Mouse (Mus musculus): ENCODE results near the gene Mrpl58. TPM values are rescaled to one million over a fixed set of nuclear protein-coding genes. Genes with fewer than 3 reads are reported as not detected.

Mrpl58 gene
- polyA plus RNA-seq (2012; rRNA removed): 13.9 and 18.0 TPM in 2 replicates

- H3K27me3 ChIP-seq (ENCODE audit: control insufficient read depth, insufficient read depth, low read length): no peaks in the 10 kb centered on the region
- peaks cover 16% of the 10 kb centered on the region for H3K4me1 ChIP-seq (ENCODE audit: control insufficient read depth, insufficient read depth, low read length)
- peak within 1 kb of the TSS; percentile 94 for H3K27ac ChIP-seq (ENCODE audit: control insufficient read depth, insufficient read depth, low read depth, low read length)
- no peaks in the 10 kb centered on the region for H3K36me3 ChIP-seq (ENCODE audit: control insufficient read depth, insufficient read depth, low read length)
- H3K4me3 ChIP-seq (ENCODE audit: control insufficient read depth, low read depth, low read length): peak within 1 kb of the TSS; percentile 98
- TF ChIP-seq CTCF (IDR thresholded peaks at IDR 0.05; ENCODE audit: control insufficient read depth, insufficient read depth, insufficient replicate concordance, low read depth, low read length) (no peak), POLR2A (IDR thresholded peaks at IDR 0.05; ENCODE audit: control insufficient read depth, low read depth, low read length) (peak; percentile 33; the same call in 1 of the 2 replicates)
These were observed at the start of gene Mrpl58 for GRCm38 (mm10) chr11:115403338-115404124. TSS of gene Mrpl58 (plus strand) at chr11:115403752.

- Histone ChIP-seq H3K4me1 (ENCODE audit: control insufficient read depth, insufficient read depth, low read length) (peaks cover 4% of the 10 kb centered on the region), H3K36me3 (ENCODE audit: control insufficient read depth, insufficient read depth, low read length) (no peaks in the 10 kb centered on the region), H3K4me3 (ENCODE audit: control insufficient read depth, low read depth, low read length) (no peak overlapping the region), H3K27me3 (ENCODE audit: control insufficient read depth, insufficient read depth, low read length) (no peaks in the 10 kb centered on the region), H3K27ac (ENCODE audit: control insufficient read depth, insufficient read depth, low read depth, low read length) (no peak overlapping the region)
- TF ChIP-seq POLR2A (IDR thresholded peaks at IDR 0.05; ENCODE audit: control insufficient read depth, low read depth, low read length) (no peak), CTCF (IDR thresholded peaks at IDR 0.05; ENCODE audit: control insufficient read depth, insufficient read depth, insufficient replicate concordance, low read depth, low read length) (peak; percentile 96)
These were observed 49.4 kb upstream of the Mrpl58 start for GRCm38 (mm10) chr11:115354183-115354582.

- TF ChIP-seq POLR2A (IDR thresholded peaks at IDR 0.05; ENCODE audit: control insufficient read depth, low read depth, low read length) (no peak), CTCF (IDR thresholded peaks at IDR 0.05; ENCODE audit: control insufficient read depth, insufficient read depth, insufficient replicate concordance, low read depth, low read length) (no peak)
- H3K36me3 ChIP-seq (ENCODE audit: control insufficient read depth, insufficient read depth, low read length): no peaks in the 10 kb centered on the region
- no peaks in the 10 kb centered on the region for H3K27me3 ChIP-seq (ENCODE audit: control insufficient read depth, insufficient read depth, low read length)
- H3K4me1 ChIP-seq (ENCODE audit: control insufficient read depth, insufficient read depth, low read length): peaks cover 4% of the 10 kb centered on the region
- no peak overlapping the region for H3K27ac ChIP-seq (ENCODE audit: control insufficient read depth, insufficient read depth, low read depth, low read length)
- no peak overlapping the region for H3K4me3 ChIP-seq (ENCODE audit: control insufficient read depth, low read depth, low read length)
These were observed 45.1 kb upstream of the Mrpl58 start for GRCm38 (mm10) chr11:115358468-115358867.

- Histone ChIP-seq H3K4me3 (ENCODE audit: control insufficient read depth, low read depth, low read length) (no peak overlapping the region), H3K27ac (ENCODE audit: control insufficient read depth, insufficient read depth, low read depth, low read length) (no peak overlapping the region), H3K27me3 (ENCODE audit: control insufficient read depth, insufficient read depth, low read length) (no peaks in the 10 kb centered on the region)
These were observed 44.3 kb upstream of the Mrpl58 start for GRCm38 (mm10) chr11:115359293-115359692.

GRCm38 (mm10) chr11:115359726-115360125 is 43.8 kb upstream of the Mrpl58 start:
- Histone ChIP-seq H3K27me3 (ENCODE audit: control insufficient read depth, insufficient read depth, low read length) (no peaks in the 10 kb centered on the region), H3K27ac (ENCODE audit: control insufficient read depth, insufficient read depth, low read depth, low read length) (no peak overlapping the region), H3K36me3 (ENCODE audit: control insufficient read depth, insufficient read depth, low read length) (no peaks in the 10 kb centered on the region), H3K4me3 (ENCODE audit: control insufficient read depth, low read depth, low read length) (no peak overlapping the region), H3K4me1 (ENCODE audit: control insufficient read depth, insufficient read depth, low read length) (no peaks in the 10 kb centered on the region)
- TF ChIP-seq CTCF (IDR thresholded peaks at IDR 0.05; ENCODE audit: control insufficient read depth, insufficient read depth, insufficient replicate concordance, low read depth, low read length): no peak
- no peak for TF ChIP-seq POLR2A (IDR thresholded peaks at IDR 0.05; ENCODE audit: control insufficient read depth, low read depth, low read length)

More at GRCm38 (mm10) chr11:115359293-115359692, 44.3 kb upstream of the Mrpl58 start:
- no peak for TF ChIP-seq POLR2A (IDR thresholded peaks at IDR 0.05; ENCODE audit: control insufficient read depth, low read depth, low read length)
- TF ChIP-seq CTCF (IDR thresholded peaks at IDR 0.05; ENCODE audit: control insufficient read depth, insufficient read depth, insufficient replicate concordance, low read depth, low read length): no peak
- Histone ChIP-seq H3K4me1 (ENCODE audit: control insufficient read depth, insufficient read depth, low read length) (peaks cover 3% of the 10 kb centered on the region), H3K36me3 (ENCODE audit: control insufficient read depth, insufficient read depth, low read length) (no peaks in the 10 kb centered on the region)

- Histone ChIP-seq H3K4me3 (ENCODE audit: control insufficient read depth, low read depth, low read length) (no peak overlapping the region), H3K36me3 (ENCODE audit: control insufficient read depth, insufficient read depth, low read length) (no peaks in the 10 kb centered on the region), H3K27me3 (ENCODE audit: control insufficient read depth, insufficient read depth, low read length) (peaks cover 2% of the 10 kb centered on the region; the same call in 1 of the 2 replicates), H3K4me1 (ENCODE audit: control insufficient read depth, insufficient read depth, low read length) (peaks cover 12% of the 10 kb centered on the region), H3K27ac (ENCODE audit: control insufficient read depth, insufficient read depth, low read depth, low read length) (no peak overlapping the region)
- TF ChIP-seq POLR2A (IDR thresholded peaks at IDR 0.05; ENCODE audit: control insufficient read depth, low read depth, low read length) (no peak), CTCF (IDR thresholded peaks at IDR 0.05; ENCODE audit: control insufficient read depth, insufficient read depth, insufficient replicate concordance, low read depth, low read length) (no peak)
These were observed 39.4 kb upstream of the Mrpl58 start for GRCm38 (mm10) chr11:115364136-115364535.

- H3K4me3 ChIP-seq (ENCODE audit: control insufficient read depth, low read depth, low read length): no peak overlapping the region
- H3K4me1 ChIP-seq (ENCODE audit: control insufficient read depth, insufficient read depth, low read length): peaks cover 12% of the 10 kb centered on the region
- H3K27me3 ChIP-seq (ENCODE audit: control insufficient read depth, insufficient read depth, low read length): peaks cover 2% of the 10 kb centered on the region; the same call in 1 of the 2 replicates
- no peaks in the 10 kb centered on the region for H3K36me3 ChIP-seq (ENCODE audit: control insufficient read depth, insufficient read depth, low read length)
- TF ChIP-seq POLR2A (IDR thresholded peaks at IDR 0.05; ENCODE audit: control insufficient read depth, low read depth, low read length) (no peak), CTCF (IDR thresholded peaks at IDR 0.05; ENCODE audit: control insufficient read depth, insufficient read depth, insufficient replicate concordance, low read depth, low read length) (no peak)
- H3K27ac ChIP-seq (ENCODE audit: control insufficient read depth, insufficient read depth, low read depth, low read length): no peak overlapping the region
These were observed 37.4 kb upstream of the Mrpl58 start for GRCm38 (mm10) chr11:115366039-115366705.

Measured in testis, adult 2 months (tissue).